Mouse (Mus musculus) thymus, adult 2 months (tissue): Measurements from ENCODE around the gene Gli2. TPM values are rescaled to one million over a fixed set of nuclear protein-coding genes. Genes with fewer than 3 reads are reported as not detected.

Experiments used
- DNase-seq: peaks from one replicate; pipeline ENCODE4 v3.0.0; 2021
- H3K27ac ChIP-seq: fragments of 200-500 bp; 2 replicates; pipeline ENCODE4 v1.5.1; 2012; ENCODE audit warnings: low read length, control low read depth; ENCODE audit not compliant: control insufficient read depth, insufficient read depth
- H3K27me3 ChIP-seq: fragments of 200-500 bp; 2 replicates; pipeline ENCODE4 v1.6.1; 2012; ENCODE audit warnings: mild to moderate bottlenecking, low read length, moderate library complexity, mixed read lengths; ENCODE audit not compliant: control insufficient read depth, insufficient read depth
- H3K36me3 ChIP-seq: fragments of 200-500 bp; 2 replicates; pipeline ENCODE4 v1.6.1; 2012; ENCODE audit warnings: mild to moderate bottlenecking, low read length, moderate library complexity; ENCODE audit not compliant: control insufficient read depth, insufficient read depth
- H3K4me1 ChIP-seq: fragments of 200-500 bp; replicated peaks from 2 replicates; pipeline ENCODE4 v1.6.1; 2012; ENCODE audit warnings: low read length; ENCODE audit not compliant: control insufficient read depth, insufficient read depth
- H3K4me3 ChIP-seq: fragments of 200-500 bp; 2 replicates; pipeline ENCODE4 v1.5.1; 2012; ENCODE audit warnings: mild to moderate bottlenecking, low read length, control low read depth, moderate library complexity; ENCODE audit not compliant: control insufficient read depth, insufficient read depth
- CTCF ChIP-seq: fragments of 200-500 bp; IDR thresholded peaks from 2 replicates; pipeline ENCODE4 v1.5.1; 2012; ENCODE audit warnings: mild to moderate bottlenecking, control low read depth, low read length, moderate library complexity, borderline replicate concordance; ENCODE audit not compliant: control insufficient read depth, poor library complexity, insufficient read depth; ENCODE audit errors: extremely low read depth
- POLR2A ChIP-seq: fragments of 200-500 bp; IDR thresholded peaks from 2 replicates; pipeline ENCODE4 v1.6.1; 2012; ENCODE audit warnings: mild to moderate bottlenecking, low read length, control low read depth, moderate library complexity; ENCODE audit not compliant: control insufficient read depth, poor library complexity, insufficient read depth; ENCODE audit errors: extremely low read depth
- WGBS: fragments of 180-500 bp; shearing (Covaris S2); methylation state at CpG from one replicate; pipeline ENCODE4 v1.1.7; 2018; 5-methylcytosine and 5-hydroxymethylcytosine counted together
- polyA plus RNA-seq: library from polyadenylated mRNA; depleted of rRNA; stranded (reverse); fragments of >200 nt; gene quantifications from 2 replicates; pipeline ENCODE4 v1.2.3, GENCODE M21; 2012

Gli2 gene
- polyA plus RNA-seq, 1 experiment: 2.4 TPM

GRCm38 (mm10) chr1:119064892-119065671 lies 11.7 kb upstream of the Gli2 start:
- no peak for DNase-seq
- no peaks in the 10 kb centered on the region for H3K27me3 ChIP-seq
- 83% methylated on average over 20 of the region's 20 CpGs for WGBS
- H3K4me1 ChIP-seq: no peaks in the 10 kb centered on the region
- H3K36me3 ChIP-seq: no peaks in the 10 kb centered on the region
- H3K27ac ChIP-seq: no peak overlapping the region
- no peak for TF ChIP-seq POLR2A
- no peak for TF ChIP-seq CTCF
- H3K4me3 ChIP-seq: no peak overlapping the region

- Histone ChIP-seq H3K4me1 (0 out of 2 replicates have a peak, but pooled peaks cover 2% of the 10 kb centered on the region), H3K27ac (no peak overlapping the region), H3K36me3 (no peaks in the 10 kb centered on the region), H3K4me3 (no peak overlapping the region), H3K27me3 (peaks cover 9% of the 10 kb centered on the region; the same call in 1 of the 2 replicates)
- WGBS: 92% methylated on average over 8 of the region's 8 CpGs
- TF ChIP-seq CTCF (no peak), POLR2A (no peak)
- DNase-seq: no peak
Observed at GRCm38 (mm10) chr1:119056491-119056890, 3.1 kb upstream of the Gli2 start.

DNA sequence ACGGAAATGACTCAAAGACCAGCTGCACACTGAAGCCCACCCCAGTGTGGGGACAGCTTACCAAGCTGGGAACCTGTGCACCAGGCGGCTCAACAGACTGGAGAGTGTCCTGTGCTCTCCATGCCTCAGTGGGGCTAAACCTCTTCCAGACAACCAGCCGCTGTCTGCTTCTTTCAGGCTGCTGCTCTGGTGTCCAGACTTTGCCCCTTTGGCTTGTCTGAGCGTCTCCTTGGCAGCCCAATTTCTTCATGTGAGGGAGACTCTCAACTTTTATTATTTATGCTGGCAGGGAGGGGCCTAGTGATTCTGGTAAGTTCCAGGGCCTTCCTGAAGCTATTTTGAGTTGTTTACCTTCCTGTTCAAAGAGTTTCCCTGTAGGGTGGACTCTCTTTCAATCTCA lies 2.4 kb upstream of the Gli2 start:
- H3K4me3 ChIP-seq: no peak overlapping the region
- no peak for DNase-seq
- H3K27ac ChIP-seq: no peak overlapping the region
- 90% methylated on average over 4 of the region's 4 CpGs for whole genome bisulfite sequencing
- peaks cover 9% of the 10 kb centered on the region; the same call in 1 of the 2 replicates for H3K27me3 ChIP-seq
- H3K36me3 ChIP-seq: no peaks in the 10 kb centered on the region
- H3K4me1 ChIP-seq: 0 out of 2 replicates have a peak, but pooled peaks cover 2% of the 10 kb centered on the region
- TF ChIP-seq POLR2A (no peak), CTCF (no peak)

GRCm38 (mm10) chr1:119054468-119054867 lies 1.0 kb upstream of the Gli2 start:
- H3K4me1 ChIP-seq: 0 out of 2 replicates have a peak, but pooled peaks cover 2% of the 10 kb centered on the region
- peaks cover 9% of the 10 kb centered on the region; the same call in 1 of the 2 replicates for H3K27me3 ChIP-seq
- no peak for DNase-seq
- no peak overlapping the region for H3K4me3 ChIP-seq
- no peaks in the 10 kb centered on the region for H3K36me3 ChIP-seq
- WGBS: 49% methylated on average over 6 of the region's 6 CpGs
- TF ChIP-seq POLR2A (no peak), CTCF (no peak)
- no peak overlapping the region for H3K27ac ChIP-seq

GRCm38 (mm10) chr1:119053872-119054354 lies 494 bp upstream of the Gli2 start:
- Histone ChIP-seq H3K36me3 (no peaks in the 10 kb centered on the region), H3K27ac (no peak overlapping the region), H3K4me1 (0 out of 2 replicates have a peak, but pooled peaks cover 2% of the 10 kb centered on the region), H3K4me3 (peak overlapping the region; percentile 24), H3K27me3 (peaks cover 9% of the 10 kb centered on the region; the same call in 1 of the 2 replicates)
- no peak; the same call in 1 of the 2 replicates for TF ChIP-seq CTCF
- no peak for TF ChIP-seq POLR2A
- WGBS: 2% methylated on average over 25 of the region's 25 CpGs
- peak; percentile 11 for DNase-seq

- no peak for DNase-seq
Observed at GRCm38 (mm10) chr1:119052631-119053177, 715 bp downstream of the Gli2 start.

GRCm38 (mm10) chr1:119051938-119052551 lies 1.4 kb downstream of the Gli2 start:
- TF ChIP-seq POLR2A (no peak), CTCF (no peak)
- Histone ChIP-seq H3K4me1 (peaks cover 6% of the 10 kb centered on the region), H3K4me3 (no peak overlapping the region), H3K27ac (no peak overlapping the region), H3K27me3 (peaks cover 13% of the 10 kb centered on the region; the same call in 1 of the 2 replicates), H3K36me3 (no peaks in the 10 kb centered on the region)
- WGBS: 10% methylated on average over 21 of the region's 21 CpGs
- no peak for DNase-seq

More at GRCm38 (mm10) chr1:119052631-119053177, 715 bp downstream of the Gli2 start:
- H3K27me3 ChIP-seq: peaks cover 11% of the 10 kb centered on the region; the same call in 1 of the 2 replicates
- no peak overlapping the region for H3K27ac ChIP-seq
- WGBS: under 1% methylated on average over 33 of the region's 33 CpGs
- peaks cover 5% of the 10 kb centered on the region for H3K4me1 ChIP-seq
- H3K36me3 ChIP-seq: no peaks in the 10 kb centered on the region
- H3K4me3 ChIP-seq: 0 out of 2 replicates have a peak overlapping the region, but pooled peaks have one; percentile 2
- TF ChIP-seq CTCF (no peak), POLR2A (no peak)
